Mouse (Mus musculus): Measurements from ENCODE around the gene Ten1.

DNA sequence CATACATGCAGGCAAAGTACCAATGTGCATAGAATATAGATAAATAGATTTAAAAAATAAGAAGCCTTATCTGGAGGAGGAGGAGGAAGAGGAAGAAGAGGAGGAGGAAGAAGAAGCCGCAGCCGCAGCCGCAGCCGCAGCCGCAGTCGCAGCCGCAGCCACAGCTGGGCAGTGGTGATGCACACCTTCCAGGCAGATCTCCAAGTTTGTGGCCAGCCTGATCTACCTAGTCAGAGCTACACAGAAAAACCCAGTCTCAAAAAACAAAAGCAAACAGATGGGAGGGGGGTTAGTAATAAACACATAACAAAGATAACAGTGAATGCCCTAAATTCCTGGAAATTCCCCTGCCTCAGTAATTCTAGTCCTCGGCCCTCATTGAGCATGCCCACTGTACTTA, 4.0 kb upstream of the Ten1 start:
- TF ChIP-seq CTCF (IDR thresholded peaks at IDR 0.05) (no peak), EP300 (IDR thresholded peaks at IDR 0.05) (no peak)

All from lung, postnatal 0 days (tissue).